Mouse (Mus musculus) midbrain, embryonic 15.5 days (tissue): ENCODE results near the gene St3gal3. TPM values are rescaled to one million over a fixed set of nuclear protein-coding genes. Genes with fewer than 3 reads are reported as not detected.
A peak's percentile ranks its signal among the peaks of the same experiment; 100 is the strongest.

Source experiments
- ATAC-seq: fragments of 200-750 bp; cut with Nextera tagmentation; replicated peaks from 2 replicates; pipeline ENCODE4 v1.8.0; 2017; ENCODE audit warnings: moderate TSS enrichment
- H3K27ac ChIP-seq: fragments of 300-500 bp; sonication (generic); 2 replicates; pipeline ENCODE4 v1.5.1; 2015; ENCODE audit warnings: mild to moderate bottlenecking, inconsistent platforms
- H3K27me3 ChIP-seq: fragments of 300-500 bp; sonication (generic); replicated peaks from 2 replicates; pipeline ENCODE4 v1.6.1; 2015; ENCODE audit warnings: inconsistent platforms
- H3K36me3 ChIP-seq: fragments of 300-500 bp; sonication (generic); replicated peaks from 2 replicates; pipeline ENCODE4 v1.6.1; 2015; ENCODE audit warnings: inconsistent platforms
- H3K4me1 ChIP-seq: fragments of 300-500 bp; sonication (generic); 2 replicates; pipeline ENCODE4 v1.6.1; 2015; ENCODE audit warnings: inconsistent platforms
- H3K4me2 ChIP-seq: fragments of 300-500 bp; sonication (generic); 2 replicates; pipeline ENCODE4 v1.6.1; 2015; ENCODE audit warnings: inconsistent platforms, mild to moderate bottlenecking, moderate library complexity
- H3K4me3 ChIP-seq: fragments of 300-500 bp; sonication (generic); 2 replicates; pipeline ENCODE4 v1.5.1; 2015; ENCODE audit warnings: mild to moderate bottlenecking, inconsistent platforms
- H3K9ac ChIP-seq: fragments of 300-500 bp; sonication (generic); 2 replicates; pipeline ENCODE4 v1.6.1; 2015; ENCODE audit warnings: mild to moderate bottlenecking, inconsistent platforms
- H3K9me3 ChIP-seq: fragments of 300-500 bp; sonication (generic); 2 replicates; pipeline ENCODE4 v1.6.1; 2016; ENCODE audit warnings: inconsistent platforms
- WGBS: fragments of 180-500 bp; shearing (Covaris S2); methylation state at CpG from one replicate; pipeline ENCODE4 v1.1.7; 2015; ENCODE audit warnings: mixed read lengths; 5-methylcytosine and 5-hydroxymethylcytosine counted together
- polyA plus RNA-seq: library from polyadenylated mRNA; unstranded; fragments of >200 nt; fragmentation: Nextera tagmentation; extraction: Ambion mirVana; gene quantifications from 2 replicates; pipeline ENCODE4 v1.2.1, GENCODE M21; 2015

St3gal3 gene
- polyA plus RNA-seq, 1 experiment from 2014 or later = 12.6 TPM

- 88% methylated on average over 4 of the region's 4 CpGs for WGBS
- H3K4me3 ChIP-seq = no peak overlapping the region
- H3K9ac ChIP-seq = no peak overlapping the region
- ATAC-seq = no peak
- no peak overlapping the region for H3K27ac ChIP-seq
- H3K36me3 ChIP-seq = no peaks in the 10 kb centered on the region
- H3K9me3 ChIP-seq = no peaks in the 10 kb centered on the region
- no peaks in the 10 kb centered on the region for H3K27me3 ChIP-seq
- peaks cover 7% of the 10 kb centered on the region; the same call in 1 of the 2 replicates for H3K4me1 ChIP-seq
- H3K4me2 ChIP-seq = no peak overlapping the region
These were observed 112.3 kb downstream of the St3gal3 start for GRCm38 (mm10) chr4:118022406-118022805.

GRCm38 (mm10) chr4:118019640-118020039, 115.1 kb downstream of the St3gal3 start:
- no peak overlapping the region for H3K9ac ChIP-seq
- no peaks in the 10 kb centered on the region for H3K27me3 ChIP-seq
- no peaks in the 10 kb centered on the region for H3K9me3 ChIP-seq
- H3K4me3 ChIP-seq = no peak overlapping the region
- H3K4me1 ChIP-seq = peaks cover 12% of the 10 kb centered on the region
- H3K4me2 ChIP-seq = no peak overlapping the region
- no peak for ATAC-seq
- H3K27ac ChIP-seq = no peak overlapping the region
- WGBS = 75% methylated on average over 8 of the region's 8 CpGs
- H3K36me3 ChIP-seq = no peaks in the 10 kb centered on the region

- Histone ChIP-seq H3K9ac (no peak overlapping the region), H3K27me3 (no peaks in the 10 kb centered on the region), H3K27ac (no peak overlapping the region), H3K4me3 (no peak overlapping the region), H3K36me3 (no peaks in the 10 kb centered on the region), H3K4me1 (peaks cover 12% of the 10 kb centered on the region), H3K4me2 (no peak overlapping the region), H3K9me3 (no peaks in the 10 kb centered on the region)
- 71% methylated on average over 5 of the region's 5 CpGs for WGBS
- ATAC-seq = 0 out of 2 replicates have a peak, but pooled peaks have one; percentile 63
These were observed 115.5 kb downstream of the St3gal3 start for GRCm38 (mm10) chr4:118019218-118019617.

GRCm38 (mm10) chr4:118017021-118017805, 117.5 kb downstream of the St3gal3 start:
- 82% methylated on average over 16 of the region's 16 CpGs for WGBS
- H3K4me2 ChIP-seq = no peak overlapping the region
- peaks cover 12% of the 10 kb centered on the region for H3K4me1 ChIP-seq
- H3K27ac ChIP-seq = no peak overlapping the region
- no peaks in the 10 kb centered on the region for H3K36me3 ChIP-seq
- H3K4me3 ChIP-seq = no peak overlapping the region
- H3K9ac ChIP-seq = no peak overlapping the region
- no peak for ATAC-seq
- no peaks in the 10 kb centered on the region for H3K9me3 ChIP-seq
- H3K27me3 ChIP-seq = no peaks in the 10 kb centered on the region

GRCm38 (mm10) chr4:118016323-118016911, 118.3 kb downstream of the St3gal3 start:
- Histone ChIP-seq H3K9ac (no peak overlapping the region), H3K4me1 (peaks cover 12% of the 10 kb centered on the region), H3K36me3 (no peaks in the 10 kb centered on the region), H3K27me3 (no peaks in the 10 kb centered on the region), H3K27ac (no peak overlapping the region), H3K4me3 (no peak overlapping the region), H3K9me3 (no peaks in the 10 kb centered on the region), H3K4me2 (no peak overlapping the region)
- WGBS = 73% methylated on average over 10 of the region's 10 CpGs
- ATAC-seq = no peak

- Histone ChIP-seq H3K4me1 (peaks cover 12% of the 10 kb centered on the region), H3K4me2 (no peak overlapping the region), H3K9ac (no peak overlapping the region), H3K9me3 (no peaks in the 10 kb centered on the region), H3K27ac (no peak overlapping the region), H3K36me3 (no peaks in the 10 kb centered on the region), H3K27me3 (no peaks in the 10 kb centered on the region), H3K4me3 (no peak overlapping the region)
- no peak for ATAC-seq
- 67% methylated on average over 6 of the region's 6 CpGs for WGBS
These were observed 119.1 kb downstream of the St3gal3 start for GRCm38 (mm10) chr4:118015636-118016035.

- H3K4me2 ChIP-seq = no peak overlapping the region
- H3K27me3 ChIP-seq = no peaks in the 10 kb centered on the region
- no peak overlapping the region for H3K4me3 ChIP-seq
- no peak overlapping the region for H3K9ac ChIP-seq
- no peaks in the 10 kb centered on the region for H3K36me3 ChIP-seq
- 96% methylated on average over 11 of the region's 11 CpGs for WGBS
- H3K9me3 ChIP-seq = no peaks in the 10 kb centered on the region
- peaks cover 12% of the 10 kb centered on the region for H3K4me1 ChIP-seq
- ATAC-seq = no peak
- H3K27ac ChIP-seq = no peak overlapping the region
These were observed 119.6 kb downstream of the St3gal3 start for GRCm38 (mm10) chr4:118015126-118015525.

GRCm38 (mm10) chr4:118010661-118011173, 124.0 kb downstream of the St3gal3 start:
- no peaks in the 10 kb centered on the region for H3K9me3 ChIP-seq
- H3K4me3 ChIP-seq = no peak overlapping the region
- H3K27me3 ChIP-seq = no peaks in the 10 kb centered on the region
- no peak overlapping the region for H3K4me2 ChIP-seq
- ATAC-seq = no peak
- H3K4me1 ChIP-seq = peaks cover 3% of the 10 kb centered on the region; the same call in 1 of the 2 replicates
- no peaks in the 10 kb centered on the region for H3K36me3 ChIP-seq
- H3K9ac ChIP-seq = no peak overlapping the region
- no peak overlapping the region for H3K27ac ChIP-seq
- WGBS = 85% methylated on average over 9 of the region's 9 CpGs

- Histone ChIP-seq H3K4me3 (no peak overlapping the region), H3K36me3 (no peaks in the 10 kb centered on the region), H3K9me3 (no peaks in the 10 kb centered on the region), H3K9ac (no peak overlapping the region), H3K27me3 (no peaks in the 10 kb centered on the region), H3K27ac (no peak overlapping the region), H3K4me2 (no peak overlapping the region), H3K4me1 (no peaks in the 10 kb centered on the region)
- 80% methylated on average over 6 of the region's 6 CpGs for WGBS
- no peak for ATAC-seq
These were observed 126.2 kb downstream of the St3gal3 start for GRCm38 (mm10) chr4:118008433-118009033.

GRCm38 (mm10) chr4:118001355-118001754, 133.4 kb downstream of the St3gal3 start:
- 68% methylated on average over 10 of the region's 10 CpGs for WGBS
- Histone ChIP-seq H3K4me3 (no peak overlapping the region), H3K9me3 (no peaks in the 10 kb centered on the region)

GRCm38 (mm10) chr4:118000605-118001208, 134.0 kb downstream of the St3gal3 start:
- Histone ChIP-seq H3K4me3 (no peak overlapping the region), H3K27me3 (no peaks in the 10 kb centered on the region), H3K4me1 (peaks cover 16% of the 10 kb centered on the region), H3K27ac (no peak overlapping the region), H3K9me3 (no peaks in the 10 kb centered on the region), H3K36me3 (no peaks in the 10 kb centered on the region), H3K4me2 (no peak overlapping the region), H3K9ac (no peak overlapping the region)
- no peak for ATAC-seq
- 66% methylated on average over 10 of the region's 10 CpGs for WGBS

More at GRCm38 (mm10) chr4:118001355-118001754, 133.4 kb downstream of the St3gal3 start:
- Histone ChIP-seq H3K9ac (no peak overlapping the region), H3K27ac (no peak overlapping the region), H3K27me3 (no peaks in the 10 kb centered on the region), H3K4me2 (no peak overlapping the region), H3K36me3 (no peaks in the 10 kb centered on the region), H3K4me1 (peaks cover 16% of the 10 kb centered on the region)
- no peak for ATAC-seq

GRCm38 (mm10) chr4:117999951-118000350, 134.8 kb downstream of the St3gal3 start:
- peaks cover 16% of the 10 kb centered on the region for H3K4me1 ChIP-seq
- WGBS = 81% methylated on average over 7 of the region's 7 CpGs
- no peak overlapping the region for H3K4me3 ChIP-seq
- H3K4me2 ChIP-seq = no peak overlapping the region
- no peaks in the 10 kb centered on the region for H3K9me3 ChIP-seq
- no peaks in the 10 kb centered on the region for H3K27me3 ChIP-seq
- ATAC-seq = no peak
- H3K27ac ChIP-seq = no peak overlapping the region
- no peaks in the 10 kb centered on the region for H3K36me3 ChIP-seq
- H3K9ac ChIP-seq = no peak overlapping the region
